In the genomic region with DNA sequence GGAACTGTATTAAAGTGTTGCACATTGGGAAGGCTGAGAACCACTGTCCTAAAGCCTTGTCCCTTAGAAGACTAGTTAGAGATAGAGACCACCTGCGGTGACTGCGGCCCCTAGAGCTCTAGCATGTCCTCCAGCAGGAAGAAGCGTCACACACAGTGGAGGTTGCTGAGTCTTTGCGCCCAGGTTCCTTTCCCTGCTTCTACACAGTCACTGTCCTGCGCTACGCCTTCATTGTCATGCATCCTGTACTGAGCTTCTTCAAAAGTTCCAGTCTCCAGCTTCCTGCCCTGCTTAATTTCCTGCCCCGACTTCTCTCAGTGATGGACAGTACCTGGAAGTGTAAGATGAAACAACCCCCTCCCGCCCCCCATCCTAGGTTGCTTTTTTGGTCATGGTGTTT, we compare ENCODE assay signal across 16 mouse cellular contexts. TPM values are rescaled to one million over a fixed set of nuclear protein-coding genes. Genes with fewer than 3 reads are reported as not detected.
A peak's percentile ranks its signal among the peaks of the same experiment; 100 is the strongest.
DNase-seq lines count a peak whose midpoint lies in the region; ATAC-seq and TF ChIP-seq lines count a peak whose summit lies in the region.
"Had no signal": no experiment of that assay in that cellular context is flagged by ENCODE, and none has a peak within 500 bp of the region (broad histone marks: within the 10 kb centered on the region; RNA-seq: fewer than 3 reads in every experiment).

No protein-coding gene starts in this region.

- no peak overlapping the region for H3K4me3 ChIP-seq in cerebellum, adult 2 months (replicated peaks; ENCODE audit: insufficient read depth, low read depth, low read length)
- no peak overlapping the region for H3K4me3 ChIP-seq in intestine, embryonic 14.5 days (ENCODE audit: low read depth, low read length)
- H3K4me3 ChIP-seq in intestine, embryonic 15.5 days (replicated peaks), result no peak overlapping the region
- H3K4me3 ChIP-seq: embryonic facial prominence, embryonic 13.5 days; forebrain, embryonic 12.5 days; heart, embryonic 13.5 days; hindbrain, embryonic 12.5 days had no signal

- H3K4me2 ChIP-seq in intestine, embryonic 14.5 days (ENCODE audit: low read length), result no peak overlapping the region
- no peak overlapping the region for H3K4me2 ChIP-seq in intestine, embryonic 15.5 days (replicated peaks)
- H3K4me2 ChIP-seq: embryonic facial prominence, embryonic 13.5 days; forebrain, embryonic 12.5 days; heart, embryonic 13.5 days; hindbrain, embryonic 12.5 days had no signal

- 0 out of 2 replicates have a peak, but pooled peaks have one; percentile 43 for ATAC-seq in intestine, embryonic 14.5 days (replicated peaks; ENCODE audit: low FRiP score, low TSS enrichment, low read depth)
- ATAC-seq in intestine, embryonic 15.5 days, result no peak
- ATAC-seq: forebrain, embryonic 16.5 days; hindbrain, embryonic 16.5 days had no signal

- H3K9me3 ChIP-seq in intestine, embryonic 14.5 days (ENCODE audit: control insufficient read depth, low read length), result no peaks in the 10 kb centered on the region
- no peaks in the 10 kb centered on the region for H3K9me3 ChIP-seq in intestine, embryonic 15.5 days
- H3K9me3 ChIP-seq: embryonic facial prominence, embryonic 13.5 days; forebrain, embryonic 12.5 days; heart, embryonic 13.5 days; hindbrain, embryonic 12.5 days had no signal

- H3K9ac ChIP-seq in intestine, embryonic 14.5 days (ENCODE audit: low read length), result no peak overlapping the region
- no peak overlapping the region for H3K9ac ChIP-seq in intestine, embryonic 15.5 days
- H3K9ac ChIP-seq: embryonic facial prominence, embryonic 13.5 days; forebrain, embryonic 12.5 days; heart, embryonic 13.5 days; hindbrain, embryonic 12.5 days had no signal

- TF ChIP-seq POLR2A in cerebellum, adult 2 months (IDR thresholded peaks at IDR 0.05; ENCODE audit: borderline replicate concordance, insufficient read depth, low read length), result no peak

- H3K27ac ChIP-seq in cerebellum, adult 2 months (ENCODE audit: insufficient read depth, low read length), result peak overlapping the region; percentile 26; the same call in 1 of the 2 replicates
- H3K27ac ChIP-seq in intestine, embryonic 14.5 days (ENCODE audit: low read depth), result no peak overlapping the region
- no peak overlapping the region for H3K27ac ChIP-seq in intestine, embryonic 15.5 days
- H3K27ac ChIP-seq: embryonic facial prominence, embryonic 13.5 days; forebrain, embryonic 12.5 days; heart, embryonic 13.5 days; hindbrain, embryonic 12.5 days had no signal

- H3K27me3 ChIP-seq in cerebellum, adult 2 months (ENCODE audit: control insufficient read depth, insufficient read depth, low read length), result no peaks in the 10 kb centered on the region
- H3K27me3 ChIP-seq in intestine, embryonic 14.5 days (replicated peaks; ENCODE audit: control insufficient read depth, insufficient read depth, low read length), result no peaks in the 10 kb centered on the region
- H3K27me3 ChIP-seq in intestine, embryonic 15.5 days (replicated peaks), result no peaks in the 10 kb centered on the region
- H3K27me3 ChIP-seq: embryonic facial prominence, embryonic 13.5 days; forebrain, embryonic 12.5 days; heart, embryonic 13.5 days; hindbrain, embryonic 12.5 days had no signal

- TF ChIP-seq CTCF in cerebellum, adult 2 months (IDR thresholded peaks at IDR 0.05; ENCODE audit: borderline replicate concordance, insufficient read depth, low read depth, low read length), result no peak

- WGBS in cerebellum, adult 2 months, result 89% methylated on average over 8 of the region's 8 CpGs
- 88% methylated on average over 8 of the region's 8 CpGs for WGBS in intestine, embryonic 14.5 days
- 89% methylated on average over 8 of the region's 8 CpGs for WGBS in intestine, embryonic 15.5 days

- H3K36me3 ChIP-seq in intestine, embryonic 14.5 days (ENCODE audit: control insufficient read depth, insufficient read depth, low read length), result no peaks in the 10 kb centered on the region
- no peaks in the 10 kb centered on the region for H3K36me3 ChIP-seq in intestine, embryonic 15.5 days
- H3K36me3 ChIP-seq: embryonic facial prominence, embryonic 13.5 days; forebrain, embryonic 12.5 days; heart, embryonic 13.5 days; hindbrain, embryonic 12.5 days had no signal

- DNase-seq in cerebellum, adult 2 months, result peak in 1 of 2 experiments; percentile 25
- no peak for DNase-seq in cerebellum, adult 9-10 months
- no peak for DNase-seq in intestine, embryonic 14.5 days (ENCODE audit: low spot score)
- peak; percentile 33 for DNase-seq in lung, postnatal 36 days
- DNase-seq in lung, postnatal 4 days, result no peak
- DNase-seq: adrenal gland, postnatal 10 days; cerebellum, adult 11-12 months; gastrocnemius, postnatal 10 days; heart, postnatal 4 days had no signal

- peaks cover 59% of the 10 kb centered on the region for H3K4me1 ChIP-seq in cerebellum, adult 2 months (ENCODE audit: control insufficient read depth, insufficient read depth, low read length)
- no peaks in the 10 kb centered on the region for H3K4me1 ChIP-seq in intestine, embryonic 14.5 days (replicated peaks; ENCODE audit: control insufficient read depth, insufficient read depth, low read length)
- no peaks in the 10 kb centered on the region for H3K4me1 ChIP-seq in intestine, embryonic 15.5 days (replicated peaks)
- H3K4me1 ChIP-seq: embryonic facial prominence, embryonic 13.5 days had no signal

RNA-seq across cellular contexts. Expression of a gene that starts 14.8 kb away (rescaled TPM):
- 23.0 and 23.3 TPM in 2 replicates for polyA plus RNA-seq in cerebellum, adult 2 months (2012; rRNA removed)
- polyA plus RNA-seq in intestine, embryonic 14.5 days (2014; fragmentation: Nextera tagmentation; extraction: Ambion mirVana), result 9.6 and 10.3 TPM in 2 replicates
- 10.0 and 10.9 TPM in 2 replicates for polyA plus RNA-seq in intestine, embryonic 15.5 days (2015; fragmentation: Nextera tagmentation; extraction: Ambion mirVana)

RNA-seq across cellular contexts. Expression of a gene that starts 43.1 kb away (rescaled TPM):
- 152 and 159 TPM in 2 replicates for polyA plus RNA-seq in cerebellum, adult 2 months (2012; rRNA removed)
- 11.5 and 11.7 TPM in 2 replicates for polyA plus RNA-seq in intestine, embryonic 14.5 days (2014; fragmentation: Nextera tagmentation; extraction: Ambion mirVana)
- polyA plus RNA-seq in intestine, embryonic 15.5 days (2015; fragmentation: Nextera tagmentation; extraction: Ambion mirVana), result 8.4 and 8.9 TPM in 2 replicates

Comparison
In these comparisons a context has a peak if more than half of its experiments do, and no peak if none do; other contexts are left out.
1. RNA of a gene that starts 43.1 kb away (polyA plus RNA-seq): 152 to 159 TPM in cerebellum, adult 2 months; 11.5 to 11.7 TPM in intestine, embryonic 14.5 days and 8.4 to 8.9 TPM in intestine, embryonic 15.5 days; every median in the first group is over 10 times any median in the second.